Mouse (Mus musculus): ENCODE measurements around the gene Il4i1.

The Il4i1 gene

GRCm38 (mm10) chr7:44849416-44850111 is 33.4 kb downstream of the Il4i1 start:
- DNase-seq, result peak; percentile 95

- peak; percentile 93 for DNase-seq
These were observed 34.0 kb downstream of the Il4i1 start for GRCm38 (mm10) chr7:44850146-44850545.

GRCm38 (mm10) chr7:44850789-44851624 is 34.8 kb downstream of the Il4i1 start:
- no peak for DNase-seq

GRCm38 (mm10) chr7:44851625-44852234 is 35.5 kb downstream of the Il4i1 start:
- no peak for DNase-seq

- DNase-seq, result no peak
These were observed 36.3 kb downstream of the Il4i1 start for GRCm38 (mm10) chr7:44852259-44853027.

GRCm38 (mm10) chr7:44853065-44853464 is 36.9 kb downstream of the Il4i1 start:
- DNase-seq, result no peak

GRCm38 (mm10) chr7:44853596-44854355 is 37.6 kb downstream of the Il4i1 start:
- no peak for DNase-seq

GRCm38 (mm10) chr7:44854356-44855031 is 38.3 kb downstream of the Il4i1 start:
- peak; percentile 88 for DNase-seq

GRCm38 (mm10) chr7:44855036-44855435 is 38.8 kb downstream of the Il4i1 start:
- DNase-seq, result no peak

GRCm38 (mm10) chr7:44856265-44856916 is 40.2 kb downstream of the Il4i1 start:
- DNase-seq, result no peak

GRCm38 (mm10) chr7:44857042-44857552 is 40.9 kb downstream of the Il4i1 start, which contains the start of gene Pnkp:
Gene Pnkp (plus strand): TSS chr7:44857139.
- peak; percentile 93 for DNase-seq

GRCm38 (mm10) chr7:44857905-44858304 is 41.7 kb downstream of the Il4i1 start:
- peak; percentile 59 for DNase-seq

GRCm38 (mm10) chr7:44859896-44860295 is 43.7 kb downstream of the Il4i1 start:
- no peak for DNase-seq

GRCm38 (mm10) chr7:44860576-44861428 is 44.6 kb downstream of the Il4i1 start:
- DNase-seq, result peak; percentile 84

- no peak for DNase-seq
These were observed 45.2 kb downstream of the Il4i1 start for GRCm38 (mm10) chr7:44861429-44861816.

GRCm38 (mm10) chr7:44862434-44862833 is 46.2 kb downstream of the Il4i1 start:
- DNase-seq, result no peak

- no peak for DNase-seq
These were observed 47.0 kb downstream of the Il4i1 start for GRCm38 (mm10) chr7:44863210-44863609.

GRCm38 (mm10) chr7:44863982-44864494 is 47.9 kb downstream of the Il4i1 start:
- DNase-seq, result no peak
